Mouse (Mus musculus): ENCODE data around the gene Hfe. TPM values are rescaled to one million over a fixed set of nuclear protein-coding genes. Genes with fewer than 3 reads are reported as not detected.
"Not testable (repeated sequence)": the region's sequence is repeated elsewhere in the genome, so short reads cannot be mapped to it uniquely, and the experiment has no call there.

Hfe gene
- polyA plus RNA-seq, 1 experiment from 2014 or later = 3.5 TPM

GRCm38 (mm10) chr13:23749563-23750121 lies 39.0 kb upstream of the Hfe start:
- no peaks in the 10 kb centered on the region for H3K9me3 ChIP-seq
- H3K27me3 ChIP-seq (ENCODE audit: insufficient read depth, poor library complexity, severe bottlenecking) = no peaks in the 10 kb centered on the region
- no peak for DNase-seq (ENCODE audit: low spot score)
- H3K27ac ChIP-seq = peak overlapping the region; percentile 97
- no peaks in the 10 kb centered on the region for H3K36me3 ChIP-seq
- peaks cover 37% of the 10 kb centered on the region for H3K4me1 ChIP-seq (replicated peaks)
- WGBS = 96% methylated on average over 5 of the region's 5 CpGs
- H3K4me3 ChIP-seq = no peak overlapping the region

- 8% methylated on average over 4 of the region's 4 CpGs for WGBS
Observed at GRCm38 (mm10) chr13:23747892-23748288, 37.2 kb upstream of the Hfe start.

GRCm38 (mm10) chr13:23747081-23747891 lies 36.6 kb upstream of the Hfe start:
- DNase-seq (ENCODE audit: low spot score) = no peak
- 4% methylated on average over 13 of the region's 13 CpGs for WGBS
- peak overlapping the region; percentile 59 for H3K4me3 ChIP-seq
- H3K27ac ChIP-seq = peak overlapping the region; percentile 97
- no peaks in the 10 kb centered on the region for H3K36me3 ChIP-seq
- H3K9me3 ChIP-seq = no peaks in the 10 kb centered on the region
- peaks cover 32% of the 10 kb centered on the region for H3K4me1 ChIP-seq (replicated peaks)
- H3K27me3 ChIP-seq (ENCODE audit: insufficient read depth, poor library complexity, severe bottlenecking) = no peaks in the 10 kb centered on the region

More at GRCm38 (mm10) chr13:23747892-23748288, 37.2 kb upstream of the Hfe start:
- Histone ChIP-seq H3K27me3 (ENCODE audit: insufficient read depth, poor library complexity, severe bottlenecking) (no peaks in the 10 kb centered on the region), H3K9me3 (no peaks in the 10 kb centered on the region), H3K27ac (peak overlapping the region; percentile 97), H3K4me3 (peak overlapping the region; percentile 59), H3K36me3 (no peaks in the 10 kb centered on the region), H3K4me1 (replicated peaks) (peaks cover 35% of the 10 kb centered on the region)
- DNase-seq (ENCODE audit: low spot score) = peak; percentile 57

- Histone ChIP-seq H3K4me3 (peak within 1 kb of the TSS; percentile 59), H3K4me1 (replicated peaks) (peaks cover 24% of the 10 kb centered on the region), H3K27ac (peak within 1 kb of the TSS; percentile 97)
- H3K9me3 ChIP-seq; H3K36me3 ChIP-seq; H3K27me3 ChIP-seq (ENCODE audit: insufficient read depth, poor library complexity, severe bottlenecking): not testable (repeated sequence)
- DNase-seq (ENCODE audit: low spot score) = peak; percentile 82
- WGBS = 0% methylated on average over 54 of the region's 58 CpGs
Observed at GRCm38 (mm10) chr13:23746201-23747080, 35.8 kb upstream of the Hfe start, which contains the start of gene Hist1h2bb. Hist1h2bb (plus strand) TSS chr13:23746734.

GRCm38 (mm10) chr13:23745381-23746161 lies 34.9 kb upstream of the Hfe start, which contains the start of gene Hist1h3c:
Hist1h3c (minus strand) TSS chr13:23745602.
- no peaks in the 10 kb centered on the region for H3K9me3 ChIP-seq
- WGBS = 1% methylated on average over 28 of the region's 28 CpGs

GRCm38 (mm10) chr13:23744421-23745380 lies 34.0 kb upstream of the Hfe start:
- H3K36me3 ChIP-seq = no peaks in the 10 kb centered on the region
- no peak for DNase-seq (ENCODE audit: low spot score)
- no peaks in the 10 kb centered on the region for H3K27me3 ChIP-seq (ENCODE audit: insufficient read depth, poor library complexity, severe bottlenecking)
- H3K9me3 ChIP-seq = no peaks in the 10 kb centered on the region
- peaks cover 37% of the 10 kb centered on the region for H3K4me1 ChIP-seq (replicated peaks)
- peak overlapping the region; percentile 97 for H3K27ac ChIP-seq
- 1% methylated on average over 24 of the region's 36 CpGs for WGBS
- H3K4me3 ChIP-seq = peak overlapping the region; percentile 59

More at GRCm38 (mm10) chr13:23745381-23746161, 34.9 kb upstream of the Hfe start, which contains the start of gene Hist1h3c:
- Histone ChIP-seq H3K27me3 (ENCODE audit: insufficient read depth, poor library complexity, severe bottlenecking) (no peaks in the 10 kb centered on the region), H3K27ac (peak within 1 kb of the TSS; percentile 97), H3K4me3 (peak within 1 kb of the TSS; percentile 59), H3K4me1 (replicated peaks) (peaks cover 29% of the 10 kb centered on the region), H3K36me3 (no peaks in the 10 kb centered on the region)
- DNase-seq (ENCODE audit: low spot score) = peak; percentile 80

GRCm38 (mm10) chr13:23743963-23744362 lies 33.3 kb upstream of the Hfe start:
- 57% methylated on average over 4 of the region's 4 CpGs for WGBS
- no peaks in the 10 kb centered on the region for H3K36me3 ChIP-seq
- H3K4me3 ChIP-seq = peak overlapping the region; percentile 59
- peaks cover 45% of the 10 kb centered on the region for H3K4me1 ChIP-seq (replicated peaks)
- no peak for DNase-seq (ENCODE audit: low spot score)
- no peaks in the 10 kb centered on the region for H3K9me3 ChIP-seq
- H3K27ac ChIP-seq = peak overlapping the region; percentile 97
- no peaks in the 10 kb centered on the region for H3K27me3 ChIP-seq (ENCODE audit: insufficient read depth, poor library complexity, severe bottlenecking)

- WGBS = 81% methylated on average over 5 of the region's 5 CpGs
- H3K4me1 ChIP-seq (replicated peaks) = peaks cover 44% of the 10 kb centered on the region
- no peak for DNase-seq (ENCODE audit: low spot score)
- H3K27me3 ChIP-seq (ENCODE audit: insufficient read depth, poor library complexity, severe bottlenecking) = no peaks in the 10 kb centered on the region
- no peaks in the 10 kb centered on the region for H3K36me3 ChIP-seq
- peak overlapping the region; percentile 56; the same call in 1 of the 2 replicates for H3K27ac ChIP-seq
- H3K4me3 ChIP-seq = no peak overlapping the region
- H3K9me3 ChIP-seq = no peaks in the 10 kb centered on the region
Observed at GRCm38 (mm10) chr13:23743215-23743614, 32.6 kb upstream of the Hfe start.

- Histone ChIP-seq H3K9me3 (no peaks in the 10 kb centered on the region), H3K4me1 (replicated peaks) (peaks cover 37% of the 10 kb centered on the region), H3K27me3 (ENCODE audit: insufficient read depth, poor library complexity, severe bottlenecking) (no peaks in the 10 kb centered on the region), H3K4me3 (no peak overlapping the region), H3K36me3 (no peaks in the 10 kb centered on the region), H3K27ac (peak overlapping the region; percentile 50; the same call in 1 of the 2 replicates)
- DNase-seq (ENCODE audit: low spot score) = no peak
Observed at GRCm38 (mm10) chr13:23742007-23742406, 31.4 kb upstream of the Hfe start.

- H3K27ac ChIP-seq = peak overlapping the region; percentile 97
- no peak for DNase-seq (ENCODE audit: low spot score)
- H3K4me3 ChIP-seq = peak overlapping the region; percentile 66
- no peaks in the 10 kb centered on the region for H3K9me3 ChIP-seq
- H3K4me1 ChIP-seq (replicated peaks) = peaks cover 36% of the 10 kb centered on the region
- no peaks in the 10 kb centered on the region for H3K27me3 ChIP-seq (ENCODE audit: insufficient read depth, poor library complexity, severe bottlenecking)
- 67% methylated on average over 5 of the region's 5 CpGs for WGBS
- no peaks in the 10 kb centered on the region for H3K36me3 ChIP-seq
Observed at GRCm38 (mm10) chr13:23740910-23741309, 30.3 kb upstream of the Hfe start.

- Histone ChIP-seq H3K36me3 (no peaks in the 10 kb centered on the region), H3K4me3 (peak overlapping the region; percentile 66), H3K4me1 (replicated peaks) (peaks cover 36% of the 10 kb centered on the region), H3K27me3 (ENCODE audit: insufficient read depth, poor library complexity, severe bottlenecking) (no peaks in the 10 kb centered on the region), H3K9me3 (no peaks in the 10 kb centered on the region), H3K27ac (peak overlapping the region; percentile 97)
- 39% methylated on average over 13 of the region's 13 CpGs for WGBS
- no peak for DNase-seq (ENCODE audit: low spot score)
Observed at GRCm38 (mm10) chr13:23740256-23740840, 29.7 kb upstream of the Hfe start.
